Mouse (Mus musculus): ENCODE measurements around the gene Ly6g6f. TPM values are rescaled to one million over a fixed set of nuclear protein-coding genes. Genes with fewer than 3 reads are reported as not detected.

Ly6g6f gene
- polyA plus RNA-seq (2014; fragmentation: Nextera tagmentation; extraction: Ambion mirVana): 0.23 TPM in 1 of 2 replicates, not detected in the other

DNA sequence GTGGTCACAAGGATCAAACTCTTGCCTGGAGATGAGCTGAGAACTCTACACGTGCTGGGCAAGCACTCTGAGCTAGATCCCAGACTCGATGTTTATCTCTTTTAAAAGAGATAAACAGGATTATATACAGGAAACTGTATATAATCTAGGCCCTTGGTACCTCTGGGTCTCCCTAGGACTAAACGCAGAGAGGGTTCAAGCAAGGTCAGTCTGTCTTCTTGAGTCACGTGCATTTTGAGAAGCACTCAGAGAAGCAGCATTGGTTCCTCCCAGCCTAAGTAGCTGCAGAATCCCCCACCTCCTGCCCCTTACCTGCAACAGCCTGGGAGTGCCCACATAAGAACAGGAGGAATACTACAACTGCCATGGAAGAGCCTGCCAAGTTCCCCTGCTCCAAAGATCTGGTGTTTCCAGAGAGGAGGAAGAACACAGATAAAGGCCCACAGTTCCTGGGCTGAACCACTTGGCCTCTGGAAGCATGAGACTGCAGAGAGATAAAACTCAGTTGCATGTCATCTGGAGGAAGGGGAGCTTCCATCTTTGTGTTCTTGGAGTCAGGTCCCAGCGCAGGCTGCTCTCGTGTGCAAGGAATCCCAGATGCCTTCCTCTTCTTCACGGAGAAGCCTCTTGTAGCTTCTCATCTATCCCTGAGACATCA is at the start of gene Ly6g6f:
Gene Ly6g6f, minus strand, starts transcription at position 403 of the 658 bp plus-strand sequence.
- no peak for ATAC-seq (ENCODE audit: low read depth)
- no peak within 1 kb of the TSS for H3K9ac ChIP-seq (replicated peaks; ENCODE audit: low read depth, low read length)
- no peak within 1 kb of the TSS for H3K4me3 ChIP-seq (ENCODE audit: low read depth, low read length)
- no peaks in the 10 kb centered on the region for H3K27me3 ChIP-seq (ENCODE audit: control insufficient read depth, insufficient read depth, low read length)
- H3K27ac ChIP-seq (ENCODE audit: low read depth, low read length): no peak within 1 kb of the TSS
- 82% methylated on average over 7 of the region's 7 CpGs for WGBS
- no peaks in the 10 kb centered on the region for H3K9me3 ChIP-seq (ENCODE audit: control insufficient read depth, low read length)
- H3K4me1 ChIP-seq (ENCODE audit: control insufficient read depth, insufficient read depth, low read length): peaks cover 5% of the 10 kb centered on the region
- no peaks in the 10 kb centered on the region for H3K36me3 ChIP-seq (ENCODE audit: control insufficient read depth, insufficient read depth, low read length)
- H3K4me2 ChIP-seq (ENCODE audit: low read depth, low read length): no peak within 1 kb of the TSS

DNA sequence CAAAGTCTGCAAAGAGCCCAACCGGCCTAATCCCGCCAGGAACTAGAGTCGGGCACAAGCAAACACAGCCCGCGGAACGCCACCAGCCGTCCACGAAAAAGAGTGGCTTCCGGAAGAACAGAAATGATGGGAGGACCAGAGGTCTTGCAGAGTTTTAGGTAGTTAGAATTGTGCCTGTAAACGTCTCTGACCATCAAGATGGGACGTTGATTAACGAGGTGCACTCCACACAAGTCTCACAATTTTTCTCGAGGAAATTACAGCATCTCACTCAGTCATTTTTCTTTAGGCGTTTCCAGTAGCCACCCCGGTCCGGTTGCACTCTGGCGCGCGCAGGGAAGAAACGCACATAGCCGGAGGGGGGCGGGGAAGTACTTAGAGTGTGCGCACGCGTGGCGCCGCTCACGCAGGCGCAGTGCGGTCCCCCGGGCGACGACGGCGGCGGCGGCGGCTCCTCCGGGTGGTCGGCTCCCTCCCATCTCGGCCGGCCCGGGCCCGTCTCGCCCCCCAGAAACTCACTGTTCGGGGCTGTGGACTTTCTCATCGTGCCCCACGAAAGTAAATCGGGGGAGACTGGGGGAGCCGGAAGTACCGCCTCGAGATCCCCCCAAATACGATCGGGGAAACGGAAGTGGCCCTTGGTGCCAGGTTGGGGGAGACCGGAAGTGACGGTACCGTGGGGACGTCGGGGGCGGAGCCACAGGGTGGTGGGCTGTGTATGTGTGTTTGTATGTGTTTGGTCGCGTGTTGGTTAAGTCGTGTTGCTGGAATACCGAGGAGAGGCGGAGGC is 49.6 kb upstream of the Ly6g6f start, which contains the start of gene Bag6:
Gene Bag6, plus strand, starts transcription at position 378 of the 790 bp plus-strand sequence.
- WGBS: under 1% methylated on average over 66 of the region's 66 CpGs
- H3K4me3 ChIP-seq (ENCODE audit: low read depth, low read length): peak within 1 kb of the TSS; percentile 49
- peak within 1 kb of the TSS; percentile 56 for H3K9ac ChIP-seq (replicated peaks; ENCODE audit: low read depth, low read length)
- H3K4me2 ChIP-seq (ENCODE audit: low read depth, low read length): peak within 1 kb of the TSS; percentile 79
- peak within 1 kb of the TSS; percentile 93 for H3K27ac ChIP-seq (ENCODE audit: low read depth, low read length)
- H3K4me1 ChIP-seq (ENCODE audit: control insufficient read depth, insufficient read depth, low read length): peaks cover 14% of the 10 kb centered on the region
- H3K27me3 ChIP-seq (ENCODE audit: control insufficient read depth, insufficient read depth, low read length): no peaks in the 10 kb centered on the region
- peak; percentile 95 for ATAC-seq (ENCODE audit: low read depth)
- H3K9me3 ChIP-seq (ENCODE audit: control insufficient read depth, low read length): no peaks in the 10 kb centered on the region
- peaks cover 18% of the 10 kb centered on the region for H3K36me3 ChIP-seq (ENCODE audit: control insufficient read depth, insufficient read depth, low read length)

DNA sequence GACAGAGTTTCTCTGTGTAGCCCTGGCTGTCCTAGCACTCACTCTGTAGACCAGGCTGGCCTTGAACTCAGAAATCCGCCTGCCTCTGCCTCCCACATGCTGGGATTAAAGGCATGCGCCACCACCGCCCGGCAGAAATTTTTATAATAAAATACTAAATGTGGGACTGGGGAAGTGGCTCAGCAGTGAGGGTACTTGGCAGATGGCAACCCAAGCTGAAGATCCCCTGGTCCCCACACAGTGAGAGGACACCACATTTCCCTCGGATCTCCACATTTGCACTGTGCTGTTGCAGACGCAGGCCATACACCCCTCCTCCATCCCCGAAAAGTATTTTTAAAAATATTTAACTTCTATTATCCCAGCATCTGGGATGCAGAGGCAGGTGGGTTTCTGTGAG is 48.1 kb upstream of the Ly6g6f start:
- H3K27me3 ChIP-seq (ENCODE audit: control insufficient read depth, insufficient read depth, low read length): no peaks in the 10 kb centered on the region
- H3K9ac ChIP-seq (replicated peaks; ENCODE audit: low read depth, low read length): no peak overlapping the region
- no peak for ATAC-seq (ENCODE audit: low read depth)
- peaks cover 14% of the 10 kb centered on the region for H3K4me1 ChIP-seq (ENCODE audit: control insufficient read depth, insufficient read depth, low read length)
- no peak overlapping the region for H3K27ac ChIP-seq (ENCODE audit: low read depth, low read length)
- H3K4me2 ChIP-seq (ENCODE audit: low read depth, low read length): no peak overlapping the region
- 99% methylated on average over 7 of the region's 7 CpGs for WGBS
- H3K36me3 ChIP-seq (ENCODE audit: control insufficient read depth, insufficient read depth, low read length): peaks cover 7% of the 10 kb centered on the region
- no peak overlapping the region for H3K4me3 ChIP-seq (ENCODE audit: low read depth, low read length)
- H3K9me3 ChIP-seq (ENCODE audit: control insufficient read depth, low read length): no peaks in the 10 kb centered on the region

DNA sequence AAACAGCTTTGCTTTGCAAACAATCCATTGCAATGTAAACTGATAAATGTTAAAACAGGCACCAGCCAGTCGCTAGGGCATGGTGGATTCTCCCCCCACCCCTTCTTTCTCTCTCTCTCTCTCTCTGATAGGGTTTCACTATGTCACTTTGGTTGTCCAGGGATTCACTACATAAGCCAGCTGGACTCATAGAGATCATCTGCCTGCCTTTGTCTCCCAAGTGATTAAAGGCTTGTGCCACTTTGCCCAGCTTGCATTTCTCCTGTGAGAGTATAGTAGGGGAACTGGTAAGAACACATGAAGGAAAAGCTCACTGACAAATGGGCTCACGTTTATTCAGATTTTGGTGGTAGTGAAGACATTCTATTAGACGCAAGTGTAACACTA is 46.8 kb upstream of the Ly6g6f start:
- no peak overlapping the region for H3K4me3 ChIP-seq (ENCODE audit: low read depth, low read length)
- H3K4me2 ChIP-seq (ENCODE audit: low read depth, low read length): no peak overlapping the region
- peaks cover 3% of the 10 kb centered on the region; the same call in 1 of the 2 replicates for H3K36me3 ChIP-seq (ENCODE audit: control insufficient read depth, insufficient read depth, low read length)
- WGBS: 81% methylated on average over 3 of the region's 3 CpGs
- no peak overlapping the region for H3K9ac ChIP-seq (replicated peaks; ENCODE audit: low read depth, low read length)
- H3K4me1 ChIP-seq (ENCODE audit: control insufficient read depth, insufficient read depth, low read length): peaks cover 16% of the 10 kb centered on the region
- H3K9me3 ChIP-seq (ENCODE audit: control insufficient read depth, low read length): no peaks in the 10 kb centered on the region
- H3K27me3 ChIP-seq (ENCODE audit: control insufficient read depth, insufficient read depth, low read length): no peaks in the 10 kb centered on the region
- no peak overlapping the region for H3K27ac ChIP-seq (ENCODE audit: low read depth, low read length)
- ATAC-seq (ENCODE audit: low read depth): no peak

DNA sequence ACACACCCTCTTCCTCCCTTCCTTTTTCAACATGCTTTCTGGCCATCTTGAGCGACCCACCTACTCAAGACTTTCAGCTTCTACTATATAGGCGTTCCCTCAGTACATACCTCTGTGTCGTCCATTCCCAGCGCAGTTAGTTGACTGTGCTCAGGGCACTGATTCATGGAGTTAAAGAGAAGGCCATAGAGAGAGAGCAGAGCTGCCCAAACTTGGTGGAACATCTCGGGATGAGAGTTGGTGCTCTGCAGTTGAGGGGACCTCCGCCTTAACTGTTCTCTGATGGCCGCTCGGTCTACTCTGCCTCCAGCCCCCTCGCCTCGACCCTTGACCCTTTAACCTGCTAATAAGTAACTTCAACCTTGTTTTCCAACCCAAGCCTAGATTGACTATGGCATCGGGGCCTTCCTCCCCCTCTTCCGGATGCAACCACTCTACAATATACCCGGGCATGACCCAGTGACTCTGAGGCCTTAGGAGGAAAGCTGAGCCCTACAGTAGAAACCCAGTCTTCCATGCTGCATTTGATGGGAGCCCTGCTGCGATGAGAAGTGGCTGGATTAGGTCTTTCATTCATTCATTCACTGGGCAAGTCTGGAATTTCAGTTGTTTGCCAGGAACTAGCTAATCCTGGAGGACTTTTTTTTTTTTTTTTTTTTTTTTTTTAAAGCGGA is 46.2 kb upstream of the Ly6g6f start, which contains the start of gene Apom:
Gene Apom, minus strand, starts transcription at position 551 of the 674 bp plus-strand sequence.
- no peak within 1 kb of the TSS for H3K4me2 ChIP-seq (ENCODE audit: low read depth, low read length)
- H3K9ac ChIP-seq (replicated peaks; ENCODE audit: low read depth, low read length): no peak within 1 kb of the TSS
- H3K9me3 ChIP-seq (ENCODE audit: control insufficient read depth, low read length): no peaks in the 10 kb centered on the region
- no peaks in the 10 kb centered on the region for H3K27me3 ChIP-seq (ENCODE audit: control insufficient read depth, insufficient read depth, low read length)
- peaks cover 3% of the 10 kb centered on the region; the same call in 1 of the 2 replicates for H3K36me3 ChIP-seq (ENCODE audit: control insufficient read depth, insufficient read depth, low read length)
- H3K4me3 ChIP-seq (ENCODE audit: low read depth, low read length): no peak within 1 kb of the TSS
- WGBS: 84% methylated on average over 15 of the region's 15 CpGs
- H3K4me1 ChIP-seq (ENCODE audit: control insufficient read depth, insufficient read depth, low read length): peaks cover 17% of the 10 kb centered on the region
- no peak for ATAC-seq (ENCODE audit: low read depth)
- H3K27ac ChIP-seq (ENCODE audit: low read depth, low read length): no peak within 1 kb of the TSS

DNA sequence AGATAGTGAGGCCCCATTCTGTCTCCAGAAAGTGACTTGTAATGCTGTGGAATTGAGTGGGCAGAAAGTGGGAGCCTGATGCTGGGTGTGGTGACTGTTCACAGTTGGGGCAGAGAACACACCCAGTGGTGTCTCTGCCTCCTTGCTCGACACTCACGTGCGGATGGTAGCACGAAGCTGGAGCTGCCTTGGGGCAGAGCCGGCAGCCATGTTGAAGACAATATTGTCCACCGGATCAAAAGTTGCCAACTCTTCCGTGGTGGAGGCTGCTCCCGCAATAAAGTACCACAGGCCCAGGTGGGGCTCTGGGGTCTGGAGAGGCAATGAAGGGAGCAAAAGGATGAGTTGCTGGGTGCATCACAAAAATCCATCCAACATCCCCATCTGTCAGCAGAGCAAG is 45.6 kb upstream of the Ly6g6f start:
- Histone ChIP-seq H3K36me3 (ENCODE audit: control insufficient read depth, insufficient read depth, low read length) (peaks cover 3% of the 10 kb centered on the region; the same call in 1 of the 2 replicates), H3K4me3 (ENCODE audit: low read depth, low read length) (no peak overlapping the region), H3K4me1 (ENCODE audit: control insufficient read depth, insufficient read depth, low read length) (peaks cover 12% of the 10 kb centered on the region), H3K9me3 (ENCODE audit: control insufficient read depth, low read length) (no peaks in the 10 kb centered on the region), H3K27ac (ENCODE audit: low read depth, low read length) (no peak overlapping the region), H3K9ac (replicated peaks; ENCODE audit: low read depth, low read length) (no peak overlapping the region), H3K4me2 (ENCODE audit: low read depth, low read length) (no peak overlapping the region), H3K27me3 (ENCODE audit: control insufficient read depth, insufficient read depth, low read length) (no peaks in the 10 kb centered on the region)
- ATAC-seq (ENCODE audit: low read depth): no peak
- whole genome bisulfite sequencing: 92% methylated on average over 8 of the region's 8 CpGs

DNA sequence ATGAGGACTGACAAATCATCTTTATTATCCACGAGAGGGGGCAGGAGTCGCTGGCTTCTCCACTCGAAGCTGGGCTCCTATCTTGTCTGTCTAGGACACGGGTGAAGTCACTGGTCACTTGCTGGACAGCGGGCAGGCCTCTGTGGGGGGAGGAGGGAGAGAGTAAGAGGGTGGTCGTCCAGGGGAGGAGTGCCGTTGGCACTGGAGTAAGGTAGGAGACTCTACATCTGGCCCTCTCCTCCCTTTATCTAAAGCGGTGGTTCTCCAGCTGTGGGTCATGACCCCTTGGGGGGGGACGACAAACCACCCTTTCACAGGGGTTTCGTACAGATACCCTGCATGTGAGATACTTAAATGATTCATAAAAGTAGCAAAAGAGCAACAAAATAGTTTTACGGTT is 43.6 kb upstream of the Ly6g6f start:
- no peak for ATAC-seq (ENCODE audit: low read depth)
- Histone ChIP-seq H3K36me3 (ENCODE audit: control insufficient read depth, insufficient read depth, low read length) (peaks cover 3% of the 10 kb centered on the region; the same call in 1 of the 2 replicates), H3K4me1 (ENCODE audit: control insufficient read depth, insufficient read depth, low read length) (peaks cover 15% of the 10 kb centered on the region), H3K27me3 (ENCODE audit: control insufficient read depth, insufficient read depth, low read length) (no peaks in the 10 kb centered on the region), H3K27ac (ENCODE audit: low read depth, low read length) (no peak overlapping the region), H3K4me2 (ENCODE audit: low read depth, low read length) (no peak overlapping the region), H3K9me3 (ENCODE audit: control insufficient read depth, low read length) (no peaks in the 10 kb centered on the region), H3K4me3 (ENCODE audit: low read depth, low read length) (no peak overlapping the region), H3K9ac (replicated peaks; ENCODE audit: low read depth, low read length) (no peak overlapping the region)
- WGBS: 75% methylated on average over 11 of the region's 11 CpGs

DNA sequence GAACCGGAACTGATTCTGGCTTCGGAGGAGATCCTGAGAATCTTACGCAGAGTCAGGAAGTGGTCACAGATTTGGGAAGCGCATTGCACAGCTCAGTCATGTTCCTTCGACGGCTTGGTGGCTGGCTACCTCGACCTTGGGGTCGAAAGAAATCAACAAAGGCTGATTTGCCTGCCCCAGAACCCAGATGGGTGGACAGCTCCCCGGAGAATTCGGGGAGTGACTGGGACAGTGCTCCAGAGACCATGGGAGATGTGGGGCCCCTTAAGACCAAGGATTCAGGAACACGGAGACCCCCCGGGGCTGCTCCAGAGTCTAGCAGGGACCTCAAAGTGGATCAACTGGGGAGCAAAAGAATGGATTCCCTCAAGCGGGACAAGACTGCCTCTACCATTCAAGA is 41.6 kb upstream of the Ly6g6f start:
- WGBS: 75% methylated on average over 13 of the region's 13 CpGs
- Histone ChIP-seq H3K4me3 (ENCODE audit: low read depth, low read length) (peak overlapping the region; percentile 63), H3K4me1 (ENCODE audit: control insufficient read depth, insufficient read depth, low read length) (peaks cover 15% of the 10 kb centered on the region), H3K9me3 (ENCODE audit: control insufficient read depth, low read length) (no peaks in the 10 kb centered on the region), H3K27me3 (ENCODE audit: control insufficient read depth, insufficient read depth, low read length) (no peaks in the 10 kb centered on the region), H3K27ac (ENCODE audit: low read depth, low read length) (no peak overlapping the region), H3K9ac (replicated peaks; ENCODE audit: low read depth, low read length) (no peak overlapping the region; the same call in 1 of the 2 replicates), H3K36me3 (ENCODE audit: control insufficient read depth, insufficient read depth, low read length) (peaks cover 5% of the 10 kb centered on the region), H3K4me2 (ENCODE audit: low read depth, low read length) (peak overlapping the region; percentile 51)
- no peak for ATAC-seq (ENCODE audit: low read depth)

Measured in neural tube, embryonic 14.5 days (tissue).